Mouse (Mus musculus): ENCODE data around the gene Mdc1. TPM values are rescaled to one million over a fixed set of nuclear protein-coding genes. Genes with fewer than 3 reads are reported as not detected.

Mdc1 gene
- 12.6 and 17.0 TPM in 2 replicates for polyA plus RNA-seq (2015; fragmentation: Nextera tagmentation; extraction: Ambion mirVana)

DNA sequence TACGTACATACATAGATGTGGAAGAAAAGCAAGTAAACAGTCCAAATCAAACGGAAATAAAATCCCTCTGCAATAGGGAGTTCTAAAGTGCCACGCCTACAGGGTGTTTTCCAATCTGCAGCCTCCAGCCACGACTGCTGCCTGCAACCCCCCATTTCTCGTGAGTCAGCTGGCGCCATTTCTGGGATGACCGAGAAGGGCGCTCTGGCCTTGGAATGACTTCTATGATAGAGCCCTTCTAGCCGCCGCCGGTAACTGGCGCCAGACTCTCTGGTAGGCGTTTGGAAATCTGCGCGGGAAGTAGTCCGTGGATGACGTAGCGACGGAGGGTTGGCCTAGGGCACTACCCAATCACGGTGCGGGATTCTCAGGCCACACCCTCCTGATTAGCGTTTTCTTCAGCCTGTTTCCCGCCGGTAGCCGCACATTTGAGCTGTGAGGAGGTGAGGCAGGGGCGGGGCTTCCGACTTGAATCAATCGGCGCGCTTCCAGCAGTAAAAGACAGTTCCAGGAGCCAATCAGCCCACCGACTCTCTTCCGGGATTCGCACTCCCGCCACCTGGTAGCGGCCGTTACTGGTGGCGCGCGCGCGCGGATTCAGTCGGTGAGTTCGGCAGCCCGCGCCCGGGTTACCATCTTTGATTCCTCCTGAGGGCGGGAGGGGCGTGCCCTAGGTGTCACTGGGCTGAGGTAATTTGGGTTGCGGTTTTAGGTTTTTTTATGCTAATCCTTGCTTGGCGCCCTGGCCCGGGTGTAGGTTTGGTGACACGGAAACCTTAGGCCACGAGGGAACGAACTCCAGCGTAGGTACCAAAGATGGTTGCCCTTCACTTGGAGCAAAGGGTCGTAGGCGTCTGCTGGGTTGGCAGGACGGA, at the start of gene Mdc1:
Gene Mdc1 (plus strand): TSS at position 440 of the 875 bp plus-strand sequence.
- peak within 1 kb of the TSS; percentile 79 for H3K27ac ChIP-seq
- peak within 1 kb of the TSS; percentile 66 for H3K4me2 ChIP-seq
- no peaks in the 10 kb centered on the region for H3K27me3 ChIP-seq
- H3K36me3 ChIP-seq = peaks cover 17% of the 10 kb centered on the region
- H3K9me3 ChIP-seq (replicated peaks) = no peaks in the 10 kb centered on the region
- H3K4me1 ChIP-seq (replicated peaks) = peaks cover 19% of the 10 kb centered on the region
- under 1% methylated on average over 59 of the region's 59 CpGs for WGBS
- peak; percentile 93 for ATAC-seq (replicated peaks; ENCODE audit: insufficient number of reproducible peaks, insufficient read depth, low FRiP score, low read depth)
- peak within 1 kb of the TSS; percentile 62 for H3K4me3 ChIP-seq
- peak within 1 kb of the TSS; percentile 61 for H3K9ac ChIP-seq

DNA sequence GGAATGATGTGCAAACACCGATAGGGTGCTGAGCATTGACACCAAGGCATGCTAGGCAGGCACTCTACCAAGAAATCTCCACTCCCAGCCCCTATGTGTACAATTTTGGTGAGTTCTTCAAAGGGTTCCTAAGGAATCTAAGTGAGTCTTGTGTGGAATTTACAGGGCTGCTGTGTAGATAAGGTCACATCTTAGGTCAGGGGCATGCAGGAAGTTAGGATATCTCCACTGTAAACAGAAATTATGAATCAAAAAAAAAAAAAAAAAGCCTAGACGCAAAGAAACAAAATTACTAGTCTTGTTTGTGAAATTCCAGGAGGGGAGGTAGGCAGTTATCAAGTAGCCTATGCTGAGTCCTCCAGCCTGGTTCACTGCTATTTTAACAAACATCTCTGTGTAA, 48.5 kb upstream of the Mdc1 start:
- no peaks in the 10 kb centered on the region for H3K27me3 ChIP-seq
- H3K9me3 ChIP-seq (replicated peaks) = no peaks in the 10 kb centered on the region
- H3K27ac ChIP-seq = no peak overlapping the region
- H3K4me1 ChIP-seq (replicated peaks) = no peaks in the 10 kb centered on the region
- no peak overlapping the region for H3K4me2 ChIP-seq
- H3K4me3 ChIP-seq = no peak overlapping the region
- ATAC-seq (replicated peaks; ENCODE audit: insufficient number of reproducible peaks, insufficient read depth, low FRiP score, low read depth) = no peak
- H3K36me3 ChIP-seq = no peaks in the 10 kb centered on the region
- H3K9ac ChIP-seq = no peak overlapping the region
- WGBS = 63% methylated on average over 2 of the region's 2 CpGs

DNA sequence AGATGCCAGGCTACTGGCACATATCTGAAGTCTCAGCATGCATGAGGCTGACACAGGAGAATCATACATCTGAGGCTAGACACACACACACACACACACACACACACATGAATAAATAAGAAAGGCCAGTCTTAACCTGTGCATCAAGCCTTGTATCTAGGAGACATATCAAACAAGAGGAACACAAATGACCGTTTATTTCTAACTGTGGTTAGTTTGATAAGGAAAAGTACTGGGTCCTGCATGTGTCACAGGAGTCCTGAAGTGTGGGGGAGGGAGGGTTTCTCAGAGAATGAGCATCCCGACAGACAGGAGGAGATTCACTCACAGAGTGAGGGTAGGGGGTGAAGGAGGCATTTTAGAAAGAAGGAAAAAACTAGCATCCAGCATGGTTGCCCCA, 46.2 kb upstream of the Mdc1 start:
- Histone ChIP-seq H3K4me1 (replicated peaks) (no peaks in the 10 kb centered on the region), H3K4me2 (no peak overlapping the region), H3K9ac (no peak overlapping the region), H3K27ac (no peak overlapping the region), H3K9me3 (replicated peaks) (no peaks in the 10 kb centered on the region), H3K36me3 (no peaks in the 10 kb centered on the region), H3K4me3 (no peak overlapping the region), H3K27me3 (no peaks in the 10 kb centered on the region)
- WGBS = 20% methylated on average over 2 of the region's 2 CpGs
- no peak for ATAC-seq (replicated peaks; ENCODE audit: insufficient number of reproducible peaks, insufficient read depth, low FRiP score, low read depth)

DNA sequence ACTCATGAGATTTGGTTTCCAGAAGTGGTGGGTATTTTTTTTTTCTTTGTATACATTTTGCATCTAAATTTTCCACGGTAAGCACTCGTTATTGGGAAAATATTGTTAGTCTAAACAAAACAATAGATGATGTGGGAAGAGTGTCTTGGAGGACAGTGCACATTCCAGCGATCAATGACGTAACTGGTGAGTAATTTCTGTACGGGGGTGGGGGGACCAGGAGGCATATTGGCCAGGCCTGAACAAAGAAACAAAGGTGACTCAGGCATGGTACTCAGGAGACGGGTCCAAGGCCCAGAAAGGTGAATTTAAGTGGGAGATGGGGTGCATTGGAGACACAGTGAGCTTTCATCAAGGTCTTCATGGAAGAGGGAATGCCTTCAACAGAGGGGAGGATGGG, 45.7 kb upstream of the Mdc1 start:
- Histone ChIP-seq H3K9ac (no peak overlapping the region), H3K9me3 (replicated peaks) (no peaks in the 10 kb centered on the region), H3K27ac (no peak overlapping the region), H3K36me3 (no peaks in the 10 kb centered on the region), H3K4me3 (no peak overlapping the region), H3K27me3 (no peaks in the 10 kb centered on the region), H3K4me2 (no peak overlapping the region), H3K4me1 (replicated peaks) (no peaks in the 10 kb centered on the region)
- WGBS = 72% methylated on average over 6 of the region's 6 CpGs
- ATAC-seq (replicated peaks; ENCODE audit: insufficient number of reproducible peaks, insufficient read depth, low FRiP score, low read depth) = no peak

DNA sequence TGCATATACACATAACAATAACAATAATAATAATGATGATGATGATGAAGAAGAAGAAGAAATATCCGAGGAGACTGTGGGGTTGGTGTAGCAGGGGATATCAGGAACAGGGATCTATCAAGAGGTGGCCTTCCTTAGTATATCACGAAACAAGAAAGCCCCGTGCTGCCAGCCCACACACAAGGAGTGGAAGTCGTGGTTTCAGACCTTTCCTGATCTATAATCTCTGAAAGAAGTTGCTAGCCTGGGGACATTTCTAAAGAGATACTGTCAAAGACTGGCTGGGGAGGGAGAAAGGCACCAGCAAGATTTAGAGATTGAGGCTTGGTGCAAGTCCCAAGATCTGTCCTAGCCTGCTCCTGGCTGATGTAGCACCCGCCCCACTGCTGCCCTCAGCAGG, 44.5 kb upstream of the Mdc1 start:
- WGBS = 66% methylated on average over 5 of the region's 5 CpGs
- Histone ChIP-seq H3K4me2 (no peak overlapping the region), H3K9ac (no peak overlapping the region), H3K36me3 (no peaks in the 10 kb centered on the region), H3K4me3 (no peak overlapping the region), H3K4me1 (replicated peaks) (no peaks in the 10 kb centered on the region), H3K27me3 (no peaks in the 10 kb centered on the region), H3K9me3 (replicated peaks) (no peaks in the 10 kb centered on the region), H3K27ac (no peak overlapping the region)
- no peak for ATAC-seq (replicated peaks; ENCODE audit: insufficient number of reproducible peaks, insufficient read depth, low FRiP score, low read depth)

DNA sequence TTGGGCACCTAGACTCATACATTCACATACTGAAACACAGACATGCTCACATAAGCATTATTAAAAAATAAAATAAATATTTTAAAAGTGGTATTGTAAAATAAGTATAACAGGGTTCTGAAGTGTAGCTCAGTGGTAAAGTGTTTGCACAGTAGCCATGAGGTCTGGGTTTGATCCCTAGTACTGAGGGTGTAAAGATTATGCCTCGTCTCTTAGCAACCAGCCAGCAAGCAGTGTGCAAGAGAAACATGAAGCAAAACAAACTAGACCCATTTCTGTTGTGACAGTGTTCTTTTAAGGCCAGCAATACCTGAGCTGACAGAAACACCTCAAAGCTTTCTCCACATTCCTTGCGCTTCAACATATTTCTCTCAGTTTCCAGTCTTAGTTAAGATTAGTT, 40.4 kb upstream of the Mdc1 start:
- Histone ChIP-seq H3K4me1 (replicated peaks) (peaks cover 9% of the 10 kb centered on the region), H3K4me2 (no peak overlapping the region), H3K9ac (no peak overlapping the region), H3K27me3 (no peaks in the 10 kb centered on the region), H3K9me3 (replicated peaks) (no peaks in the 10 kb centered on the region), H3K36me3 (no peaks in the 10 kb centered on the region), H3K27ac (no peak overlapping the region), H3K4me3 (no peak overlapping the region)
- no peak for ATAC-seq (replicated peaks; ENCODE audit: insufficient number of reproducible peaks, insufficient read depth, low FRiP score, low read depth)
- WGBS = 79% methylated on average over 2 of the region's 2 CpGs

DNA sequence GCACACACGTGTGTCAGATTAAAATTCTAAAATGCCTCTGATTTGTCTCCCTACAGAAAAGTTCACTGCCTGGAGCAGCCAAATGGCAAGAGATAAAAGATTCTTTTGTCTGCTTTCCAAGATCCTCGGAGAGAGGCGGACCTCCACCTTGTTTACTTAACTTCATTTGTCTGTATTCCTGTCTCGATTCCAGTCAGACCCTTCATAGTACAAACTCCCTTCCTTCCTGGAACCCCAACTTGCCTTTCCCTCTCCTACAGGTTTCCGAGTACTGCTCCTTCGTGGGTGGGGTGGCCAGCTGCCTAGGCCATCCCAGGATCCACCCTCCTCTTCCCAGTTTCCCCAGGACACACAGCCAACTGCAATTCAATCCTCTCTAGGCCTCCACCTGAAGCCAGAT, 38.3 kb upstream of the Mdc1 start:
- Histone ChIP-seq H3K27ac (peak overlapping the region; percentile 9; the same call in 1 of the 2 replicates), H3K36me3 (no peaks in the 10 kb centered on the region), H3K27me3 (no peaks in the 10 kb centered on the region), H3K4me2 (no peak overlapping the region), H3K9me3 (replicated peaks) (no peaks in the 10 kb centered on the region), H3K4me1 (replicated peaks) (peaks cover 10% of the 10 kb centered on the region), H3K9ac (no peak overlapping the region), H3K4me3 (no peak overlapping the region)
- WGBS = 42% methylated on average over 6 of the region's 6 CpGs
- peak; percentile 27; the same call in 1 of the 2 replicates for ATAC-seq (replicated peaks; ENCODE audit: insufficient number of reproducible peaks, insufficient read depth, low FRiP score, low read depth)

DNA sequence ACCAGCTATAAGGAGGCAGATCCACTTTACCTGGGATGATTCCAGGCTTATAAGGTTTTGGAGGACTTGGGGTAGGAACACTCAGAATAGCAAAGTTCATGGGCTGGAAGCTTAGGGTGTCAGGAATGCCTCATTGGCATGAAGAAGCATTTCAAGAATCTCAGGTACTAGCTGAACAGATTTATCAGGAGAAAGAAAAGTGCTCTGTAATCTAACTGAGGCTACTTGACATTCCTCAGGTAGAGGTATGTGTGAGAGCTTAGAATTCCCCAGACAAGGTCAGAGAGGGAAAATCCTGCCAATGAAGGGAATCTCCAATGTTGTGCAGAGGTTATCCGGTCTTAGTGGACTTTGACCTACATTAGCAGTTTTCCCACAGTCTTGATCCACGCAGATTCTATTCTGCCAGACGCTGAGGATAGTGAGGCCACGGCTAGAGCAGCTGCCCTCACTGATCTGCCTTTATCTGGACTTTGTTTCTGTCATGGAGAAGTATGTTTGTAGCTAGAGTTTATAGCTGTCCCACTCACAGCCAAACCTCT, 37.4 kb upstream of the Mdc1 start:
- Histone ChIP-seq H3K27ac (peak overlapping the region; percentile 63), H3K4me1 (replicated peaks) (peaks cover 12% of the 10 kb centered on the region), H3K27me3 (no peaks in the 10 kb centered on the region), H3K4me3 (no peak overlapping the region), H3K4me2 (no peak overlapping the region), H3K36me3 (no peaks in the 10 kb centered on the region), H3K9me3 (replicated peaks) (no peaks in the 10 kb centered on the region), H3K9ac (no peak overlapping the region)
- WGBS = 42% methylated on average over 4 of the region's 4 CpGs
- ATAC-seq (replicated peaks; ENCODE audit: insufficient number of reproducible peaks, insufficient read depth, low FRiP score, low read depth) = no peak

DNA sequence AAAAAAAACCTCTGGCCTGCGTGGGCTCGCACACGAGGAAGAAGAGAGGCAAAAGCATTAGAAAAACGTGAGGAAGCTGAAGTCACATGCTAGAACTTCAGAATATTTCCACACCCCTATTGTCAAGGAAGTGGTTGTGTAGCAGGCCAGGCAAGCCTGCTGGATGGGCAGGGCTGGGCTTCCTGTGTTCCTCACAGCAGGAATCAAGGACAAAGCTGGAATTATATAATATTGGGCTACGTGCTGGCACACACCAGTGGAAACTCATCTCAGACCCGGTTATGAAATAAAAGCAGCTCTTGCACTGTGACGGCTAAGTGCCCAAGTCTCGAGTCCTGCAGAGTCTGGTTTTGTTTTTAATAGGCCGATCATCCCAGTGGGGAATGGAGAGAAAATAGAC, 33.2 kb upstream of the Mdc1 start:
- H3K4me1 ChIP-seq (replicated peaks) = peaks cover 41% of the 10 kb centered on the region
- ATAC-seq (replicated peaks; ENCODE audit: insufficient number of reproducible peaks, insufficient read depth, low FRiP score, low read depth) = no peak
- no peak overlapping the region for H3K4me3 ChIP-seq
- H3K27ac ChIP-seq = peak overlapping the region; percentile 38
- H3K36me3 ChIP-seq = no peaks in the 10 kb centered on the region
- H3K27me3 ChIP-seq = no peaks in the 10 kb centered on the region
- 57% methylated on average over 9 of the region's 9 CpGs for WGBS
- no peak overlapping the region for H3K4me2 ChIP-seq
- no peak overlapping the region for H3K9ac ChIP-seq
- no peaks in the 10 kb centered on the region for H3K9me3 ChIP-seq (replicated peaks)

DNA sequence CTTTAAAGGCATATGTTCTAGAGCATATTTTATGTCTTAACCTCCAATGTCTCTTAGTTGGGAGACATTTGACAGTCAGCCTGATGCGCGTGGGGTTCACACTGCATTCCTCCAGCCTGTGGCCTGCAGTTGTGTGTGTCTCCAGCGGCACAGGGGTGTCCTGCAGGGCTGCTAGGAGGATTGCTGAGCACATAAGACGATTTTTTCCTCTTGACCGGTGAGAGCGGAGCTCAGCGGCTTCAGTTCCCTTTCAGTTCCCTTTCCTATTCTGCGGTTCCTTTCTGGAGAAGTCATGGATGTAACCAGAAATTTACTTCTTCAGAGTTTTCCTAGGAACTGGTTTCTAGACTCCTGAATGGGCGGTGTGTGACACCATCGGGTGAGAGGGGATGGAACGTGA, 31.9 kb upstream of the Mdc1 start:
- Histone ChIP-seq H3K27me3 (no peaks in the 10 kb centered on the region), H3K4me2 (no peak overlapping the region), H3K27ac (no peak overlapping the region), H3K4me3 (no peak overlapping the region), H3K9ac (no peak overlapping the region), H3K9me3 (replicated peaks) (no peaks in the 10 kb centered on the region), H3K4me1 (replicated peaks) (peaks cover 44% of the 10 kb centered on the region), H3K36me3 (no peaks in the 10 kb centered on the region)
- WGBS = 82% methylated on average over 11 of the region's 11 CpGs
- ATAC-seq (replicated peaks; ENCODE audit: insufficient number of reproducible peaks, insufficient read depth, low FRiP score, low read depth) = no peak

DNA sequence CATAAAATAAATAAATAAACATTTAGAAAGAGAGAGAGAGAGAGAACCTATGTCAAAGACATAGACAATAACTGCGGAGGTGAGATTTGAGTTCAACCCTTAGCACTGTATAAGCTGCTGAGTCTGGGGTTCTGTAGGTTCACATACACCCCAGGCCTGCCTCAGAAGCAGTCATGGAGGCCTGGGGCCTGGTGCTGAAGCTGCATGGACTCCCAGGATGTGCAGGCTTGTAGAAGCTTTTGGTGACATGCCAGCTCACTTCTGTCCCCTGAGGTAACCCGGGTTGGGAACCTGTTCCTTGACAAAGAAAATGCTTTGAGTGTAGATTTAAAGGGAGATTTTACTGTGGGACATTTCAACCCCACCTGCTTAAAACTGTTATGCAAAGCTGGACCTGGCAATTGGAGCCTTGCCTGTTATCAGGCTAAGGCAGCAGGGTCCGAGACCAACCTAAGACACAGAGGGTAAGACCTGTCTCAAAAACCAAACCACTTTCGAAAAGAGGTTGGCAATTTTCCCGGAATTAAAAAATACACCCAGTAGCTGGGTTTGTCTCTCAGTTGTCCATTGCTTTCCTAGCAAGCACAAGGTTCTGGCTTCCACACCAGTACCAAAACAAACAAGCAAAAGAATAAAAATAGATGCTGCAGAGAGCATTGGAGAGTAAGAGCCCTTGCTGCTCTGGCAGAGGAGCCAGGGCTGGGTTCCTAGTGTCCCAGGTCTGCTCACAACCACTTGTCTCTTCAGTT, 30.2 kb upstream of the Mdc1 start:
- H3K27me3 ChIP-seq = no peaks in the 10 kb centered on the region
- peak overlapping the region; percentile 97 for H3K27ac ChIP-seq
- H3K4me2 ChIP-seq = no peak overlapping the region
- ATAC-seq (replicated peaks; ENCODE audit: insufficient number of reproducible peaks, insufficient read depth, low FRiP score, low read depth) = no peak
- H3K4me1 ChIP-seq (replicated peaks) = peaks cover 60% of the 10 kb centered on the region
- H3K9ac ChIP-seq = no peak overlapping the region
- H3K4me3 ChIP-seq = no peak overlapping the region
- 56% methylated on average over 5 of the region's 5 CpGs for WGBS
- no peaks in the 10 kb centered on the region for H3K36me3 ChIP-seq
- no peaks in the 10 kb centered on the region for H3K9me3 ChIP-seq (replicated peaks)
